Mouse (Mus musculus) layer of hippocampus, postnatal 10 days (tissue): ENCODE measurements around the gene Arpin. TPM values are rescaled to one million over a fixed set of nuclear protein-coding genes. Genes with fewer than 3 reads are reported as not detected.

Experiments used
- DNase-seq, 2 experiments: peaks; one replicate each; pipeline ENCODE4 v3.0.0; 2021; ENCODE audit warnings: low spot score in 2 of 2
- long read RNA-seq: library from polyadenylated mRNA; stranded (forward); transcript quantifications from one replicate; pipeline ENCODE4 v2.0.0, GENCODE M21; 2023
- total RNA-seq, 2 experiments: library from RNA; stranded (reverse); gene quantifications; 2 replicates each; pipeline ENCODE4 v1.2.3; 2021

The Arpin gene
- total RNA-seq, result 10 to 100 TPM; 12.2 to 13.1 TPM
- long read RNA-seq, partial matches to known transcripts, result 0 of 5 reads
- long read RNA-seq, other reads (novel, unspliced or antisense), result 1 of 5 reads

DNA sequence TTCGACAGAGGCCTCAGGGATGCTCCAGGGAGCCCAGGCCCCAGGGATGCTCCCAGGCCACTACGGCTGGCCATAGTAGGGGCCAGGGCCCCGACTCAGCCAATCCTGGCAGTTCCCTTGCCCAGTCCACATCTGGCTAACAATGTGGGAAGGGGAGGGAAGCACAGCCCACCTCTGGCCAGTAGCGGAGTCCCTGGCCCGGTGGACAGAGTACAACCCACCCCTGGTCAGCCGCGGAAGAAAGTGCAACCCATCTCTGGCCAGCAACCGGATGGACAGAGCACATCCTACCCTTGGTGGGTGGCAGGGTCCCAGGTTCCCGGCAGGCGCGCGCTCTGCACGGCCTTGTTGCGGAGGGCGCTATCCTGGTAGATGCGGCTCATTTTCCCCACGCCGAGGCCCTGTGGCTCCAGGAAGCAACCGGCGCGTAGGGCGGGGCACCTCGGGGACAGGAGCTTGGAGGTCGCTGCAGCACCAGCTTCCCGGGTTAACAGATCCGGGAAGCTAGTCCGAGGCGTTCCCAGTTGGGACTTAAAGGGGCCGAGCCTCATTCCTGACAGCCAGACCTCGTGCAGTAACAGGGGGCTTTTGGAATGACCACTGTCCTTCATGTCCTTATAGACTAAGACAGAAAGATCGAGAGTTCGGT is at the start of gene Arpin:
Arpin (minus strand) TSS at position 498 of the 649 bp plus-strand sequence.
- DNase-seq, result peak; percentile 42 to 68

DNA sequence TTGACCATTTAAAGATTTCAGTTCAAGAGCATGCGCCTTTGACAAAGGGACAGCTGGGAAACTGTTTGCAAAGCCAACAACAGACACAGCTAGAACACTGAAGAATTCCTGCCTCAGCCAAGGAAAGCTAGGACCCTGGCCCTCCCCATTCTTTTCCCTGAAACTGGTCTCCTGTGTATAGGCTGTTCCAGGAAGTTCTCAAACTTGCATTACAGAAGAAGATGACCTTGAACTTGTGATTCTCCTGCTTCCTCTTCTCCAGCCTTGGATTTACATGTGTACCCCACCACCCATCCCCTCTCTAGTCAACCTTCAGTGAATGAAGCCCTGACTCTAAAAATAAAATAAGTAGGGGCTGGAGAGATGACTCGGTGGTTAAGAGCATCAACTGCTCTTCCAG is 40.2 kb upstream of the Arpin start:
- DNase-seq, result no peak

DNA sequence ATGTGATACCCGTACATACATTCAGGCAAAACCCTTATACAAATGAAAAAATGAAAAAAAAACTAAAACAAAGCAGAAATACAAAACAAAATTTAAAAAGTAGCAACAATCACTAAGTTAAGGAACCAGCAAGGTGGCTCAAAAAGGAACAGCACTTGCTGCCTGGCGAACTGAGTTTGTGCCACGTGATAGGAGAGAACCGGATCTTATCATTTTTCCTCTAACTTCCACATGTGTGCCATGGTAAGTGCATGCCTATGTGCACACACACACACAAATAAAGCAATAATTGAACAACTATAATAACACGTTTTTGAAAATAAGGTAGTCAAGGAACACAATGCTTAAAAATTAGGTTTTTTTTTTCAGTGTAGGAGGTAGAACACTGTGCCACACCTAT is 37.0 kb upstream of the Arpin start:
- DNase-seq, result no peak

DNA sequence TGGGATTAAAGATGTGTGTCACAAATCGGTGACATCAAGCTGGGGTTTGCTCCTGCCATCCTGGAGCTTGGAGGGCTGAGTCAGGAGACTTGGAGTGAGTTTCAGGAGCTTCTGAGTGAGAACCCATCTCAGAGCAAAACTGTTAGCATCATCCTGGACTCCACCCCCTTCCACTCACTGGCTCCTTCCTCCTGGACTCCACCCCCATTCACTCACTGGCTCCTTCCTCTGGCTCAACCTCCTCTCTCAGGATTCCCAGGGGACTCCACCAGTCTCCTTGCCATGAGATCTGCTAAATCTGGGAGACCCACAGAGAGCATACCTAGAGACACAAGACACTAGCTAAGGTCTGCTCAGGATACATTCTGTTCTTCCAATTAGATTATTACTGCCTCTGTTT is 35.2 kb upstream of the Arpin start:
- DNase-seq, result no peak

DNA sequence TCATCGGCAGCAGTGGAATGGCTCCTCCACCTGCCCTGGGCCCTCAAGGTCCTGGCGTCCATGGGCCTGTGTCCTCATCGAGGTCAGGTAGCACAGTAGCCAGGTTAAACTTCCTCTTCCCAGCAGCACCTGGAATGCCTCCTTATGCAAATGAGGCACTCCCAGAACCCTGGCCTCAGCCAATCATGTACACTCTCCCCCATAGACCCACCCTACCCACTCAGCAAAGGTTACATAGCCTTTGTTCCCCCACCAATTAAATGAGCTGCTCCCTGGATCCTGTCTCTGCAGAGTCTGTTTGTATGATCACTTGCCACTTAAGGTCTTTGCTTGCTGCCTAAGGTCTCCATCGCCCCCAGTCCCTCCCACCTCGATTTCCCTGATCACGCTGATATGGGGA is 33.2 kb upstream of the Arpin start:
- DNase-seq, result no peak

DNA sequence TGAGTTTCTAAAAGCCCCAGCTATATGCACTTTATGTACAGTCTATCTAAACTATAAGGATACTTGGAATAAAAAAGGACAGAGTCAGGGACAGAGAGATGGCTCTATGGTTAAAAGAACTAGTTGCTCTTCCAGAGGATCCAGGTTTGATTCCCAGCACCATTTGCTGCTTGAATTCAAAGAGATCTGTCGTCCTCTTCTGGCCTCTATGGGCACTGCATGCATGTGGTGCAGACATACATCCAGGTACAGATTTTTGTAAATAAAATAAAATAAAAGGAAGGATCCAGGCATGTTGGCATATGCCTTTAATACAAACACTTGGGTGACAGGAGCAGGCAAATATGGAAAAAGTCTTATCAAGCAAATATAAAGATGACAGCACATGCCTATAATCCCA is 26.4 kb upstream of the Arpin start:
- no peak for DNase-seq

DNA sequence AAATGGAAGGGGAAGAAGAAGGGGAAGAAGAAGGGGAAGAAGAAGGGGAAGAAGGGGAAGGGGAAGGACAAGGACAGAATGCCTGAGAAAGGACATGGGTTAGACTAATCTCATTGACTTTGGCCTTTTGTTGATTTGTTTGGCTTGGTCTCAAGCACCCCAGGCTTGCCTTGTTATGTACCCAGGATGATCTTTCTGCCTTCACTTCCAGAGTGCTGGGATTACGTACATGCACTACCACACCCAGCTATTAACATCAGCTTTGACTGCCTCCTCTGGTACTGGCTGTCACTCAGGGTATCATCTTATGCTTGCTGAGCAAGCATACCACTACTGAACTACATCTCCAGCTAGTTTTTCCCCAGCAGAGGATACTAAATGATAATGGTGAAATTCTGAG is 21.0 kb upstream of the Arpin start:
- DNase-seq, result no peak

DNA sequence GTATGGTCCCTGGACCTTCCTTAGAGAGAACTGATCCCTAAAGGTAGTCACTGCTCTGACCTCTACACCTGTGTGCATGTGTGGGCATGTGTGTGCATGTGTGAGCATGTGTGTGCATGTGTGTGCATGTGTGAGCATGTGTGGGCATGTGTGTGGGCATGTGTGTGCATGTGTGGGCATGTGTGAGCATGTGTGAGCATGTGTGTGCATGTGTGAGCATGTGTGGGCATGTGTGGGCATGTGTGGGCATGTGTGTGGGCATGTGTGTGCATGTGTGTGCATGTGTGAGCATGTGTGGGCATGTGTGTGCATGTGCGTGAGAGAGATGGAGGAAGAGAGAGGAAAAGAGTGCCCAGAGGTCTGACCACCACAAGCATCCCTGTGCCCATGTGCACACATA is 19.7 kb upstream of the Arpin start:
- no peak for DNase-seq

DNA sequence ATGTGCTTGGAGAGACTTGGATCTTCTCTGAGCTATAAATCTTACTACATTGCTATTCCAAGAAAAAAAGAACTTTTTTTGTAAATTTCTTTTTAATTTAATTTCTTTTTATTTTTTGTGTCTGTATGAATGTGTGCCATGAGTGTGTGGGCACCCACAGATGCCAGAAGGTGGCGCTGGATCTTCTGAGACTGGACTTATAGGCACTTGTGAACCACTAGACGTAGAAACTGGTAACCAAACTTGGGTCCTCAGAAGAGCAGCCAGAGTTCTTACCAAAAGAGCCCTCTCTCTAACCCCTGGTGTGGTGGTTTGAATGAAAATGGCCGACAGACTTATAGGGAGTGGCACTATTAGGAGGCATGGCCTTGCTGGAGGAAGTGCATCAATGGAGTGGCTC is 15.9 kb upstream of the Arpin start:
- DNase-seq, result no peak

DNA sequence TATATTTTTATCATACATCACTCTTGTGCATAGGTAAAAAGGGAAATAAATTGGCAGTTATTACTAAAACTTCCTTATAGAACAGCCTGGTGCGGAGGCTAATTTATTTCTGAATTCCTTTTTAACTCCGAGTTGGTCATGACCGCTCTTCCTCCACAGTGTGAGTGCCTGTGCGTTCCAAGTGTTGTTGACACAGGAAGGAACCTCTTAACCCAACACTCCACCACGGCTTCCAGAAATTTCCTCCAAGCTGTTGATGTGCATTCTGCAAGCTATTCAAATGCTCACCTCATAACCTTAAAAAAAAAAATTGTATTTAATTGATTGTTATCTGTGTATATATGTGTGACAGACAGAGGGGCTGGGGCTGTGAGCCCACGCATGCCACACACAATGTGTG is 15.1 kb upstream of the Arpin start:
- DNase-seq, result no peak

DNA sequence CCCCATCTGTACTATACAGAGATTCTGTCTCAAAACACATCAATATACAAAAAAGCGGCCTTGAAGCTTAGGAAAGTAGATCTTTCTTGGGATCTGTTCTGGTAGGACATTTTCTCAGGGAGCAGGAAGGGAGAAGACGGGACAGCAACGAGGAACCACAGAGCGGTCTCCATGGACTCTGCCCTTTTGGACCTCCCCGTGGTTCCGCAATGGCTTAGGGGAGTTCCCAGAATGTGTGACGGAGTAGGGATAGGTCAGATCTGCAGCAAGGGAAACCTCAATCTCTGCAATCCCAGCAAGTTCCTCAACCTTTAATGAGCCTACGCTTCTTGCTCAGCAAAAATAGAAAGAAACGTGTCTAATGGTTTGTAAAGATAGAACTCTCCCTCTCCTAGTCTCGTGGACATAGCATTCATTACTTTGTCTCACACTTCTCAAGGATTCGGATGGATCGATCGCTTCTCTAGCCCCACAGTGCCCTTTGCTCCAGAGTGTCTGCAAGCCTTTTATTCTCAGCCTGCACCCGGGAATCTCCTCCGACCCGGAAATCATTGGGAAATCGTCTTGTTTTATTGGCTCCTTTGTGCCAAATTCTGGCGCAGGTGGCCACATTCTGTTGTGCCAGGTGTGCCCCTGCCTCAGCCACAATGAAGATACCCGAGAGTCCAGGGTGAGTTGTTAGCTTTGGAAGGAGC is 499 bp upstream of the Arpin start:
- peak in 1 of 2 experiments; percentile 23 for DNase-seq

DNA sequence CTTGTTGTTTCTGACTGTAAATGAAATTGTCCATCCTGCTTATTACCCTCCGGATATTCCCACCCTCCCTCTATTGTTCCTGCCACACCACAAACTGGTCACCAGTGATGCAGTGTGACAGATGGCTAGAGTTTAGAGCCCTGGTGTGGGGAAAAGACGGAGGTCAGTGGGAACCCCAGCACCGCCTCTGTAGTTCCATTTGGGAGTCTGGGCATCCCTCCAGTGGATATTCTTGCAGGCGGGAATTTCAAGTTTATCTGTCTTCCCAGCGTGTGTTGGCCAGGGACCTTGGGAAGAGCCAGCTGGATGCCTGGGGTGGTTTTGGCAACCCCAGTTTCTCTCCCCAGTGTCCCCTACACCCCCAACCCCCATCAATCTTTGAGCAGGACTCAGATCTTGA is 698 bp downstream of the Arpin start:
- peak in 1 of 2 experiments; percentile 22 for DNase-seq

DNA sequence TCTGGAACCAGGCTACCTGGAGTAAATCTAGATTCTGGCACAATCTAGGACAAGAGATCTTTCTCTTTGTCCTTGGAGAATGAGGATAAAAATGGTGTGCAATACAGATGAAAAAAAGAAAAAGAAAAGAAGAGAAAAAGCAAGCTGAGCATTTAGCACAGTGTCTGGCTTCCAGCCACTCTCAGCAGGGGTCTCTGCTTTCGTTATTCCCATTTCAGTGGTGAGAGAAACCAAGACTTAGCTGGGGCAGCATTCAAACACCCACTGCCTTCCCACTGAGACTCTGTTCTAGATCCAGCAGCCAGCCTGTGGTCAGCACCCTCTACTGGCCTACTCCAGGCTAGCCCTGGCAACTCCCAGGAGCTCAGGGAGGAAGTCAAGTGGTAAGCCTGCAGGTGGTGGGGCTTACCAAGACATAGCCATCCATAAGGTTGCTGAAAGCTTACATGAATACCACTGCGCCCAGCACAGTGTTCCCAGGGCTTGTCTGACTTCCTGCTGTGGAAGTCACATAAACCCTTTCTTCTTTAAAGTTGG is 6.6 kb downstream of the Arpin start:
- DNase-seq, result peak in 1 of 2 experiments; percentile 10

DNA sequence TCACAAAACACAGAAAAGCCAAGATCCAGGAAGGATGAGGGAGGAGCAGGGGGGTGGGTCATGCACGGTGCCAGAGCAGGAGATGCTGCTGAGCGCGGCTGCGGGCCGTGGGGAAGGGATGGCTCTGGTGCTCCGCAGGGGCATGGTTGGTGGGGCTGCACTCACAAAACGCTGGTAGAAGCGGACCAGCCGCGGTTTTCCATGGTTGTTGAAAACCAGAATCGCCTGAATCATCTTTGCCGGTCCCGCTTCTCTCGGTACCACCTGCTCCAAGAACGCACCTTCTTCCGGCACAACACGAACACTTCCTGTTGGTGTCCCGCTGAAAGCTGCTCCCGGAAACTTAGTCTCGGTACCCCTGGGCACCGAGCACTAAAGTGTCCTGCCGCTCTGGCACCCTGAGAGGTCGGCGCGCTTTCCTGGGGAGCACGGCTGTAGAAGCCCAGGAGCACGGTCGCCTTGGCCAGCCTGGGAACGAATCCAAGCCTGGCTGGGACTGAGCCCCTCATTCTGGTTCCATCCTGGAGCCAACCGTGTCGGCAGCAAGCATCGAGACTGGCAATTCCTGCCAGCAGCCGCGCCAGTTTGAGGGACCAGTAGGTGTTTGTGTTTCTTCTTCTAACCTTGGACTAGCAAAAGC is 14.7 kb downstream of the Arpin start, which contains the start of gene Ap3s2:
Ap3s2 (minus strand) TSS at position 306 of the 640 bp plus-strand sequence.
- peak; percentile 92 to 95 for DNase-seq

DNA sequence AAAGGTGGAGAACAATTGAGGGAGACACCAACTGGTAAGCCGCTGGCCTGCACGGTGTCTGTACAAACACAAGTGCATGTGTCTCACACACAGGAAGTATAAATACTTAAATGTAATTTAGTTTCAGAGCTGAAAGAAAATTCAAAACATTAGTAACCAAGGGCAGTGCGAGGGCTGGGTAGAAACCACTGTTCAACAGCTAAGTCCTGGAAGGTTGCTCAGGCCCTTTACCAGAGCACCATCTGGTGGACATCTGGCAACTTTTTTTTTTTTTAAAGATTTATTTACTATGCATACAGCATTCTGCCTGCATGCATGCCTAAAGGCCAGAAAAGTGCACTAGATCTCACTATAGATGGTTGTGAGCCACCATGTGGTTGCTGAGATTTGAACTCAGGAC is 20.6 kb downstream of the Arpin start:
- peak in 1 of 2 experiments; percentile 28 for DNase-seq

DNA sequence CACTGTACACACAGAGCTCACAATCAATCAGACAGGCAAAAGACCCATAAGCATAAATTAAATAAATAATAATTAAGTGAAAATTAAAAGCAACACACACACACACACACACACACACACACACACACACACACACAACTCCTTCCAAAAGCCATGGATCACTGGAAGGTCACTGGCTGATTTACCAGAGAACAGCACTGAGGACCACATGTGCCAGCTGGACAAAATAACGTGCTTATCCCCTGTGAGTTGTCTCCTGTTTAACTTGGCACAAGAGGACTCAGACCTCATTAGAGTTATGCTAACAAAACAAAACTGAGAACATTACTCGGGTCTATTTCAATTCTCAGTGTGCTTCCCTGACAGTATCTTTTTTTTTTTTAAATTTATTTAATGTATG is 27.8 kb downstream of the Arpin start:
- DNase-seq, result no peak

DNA sequence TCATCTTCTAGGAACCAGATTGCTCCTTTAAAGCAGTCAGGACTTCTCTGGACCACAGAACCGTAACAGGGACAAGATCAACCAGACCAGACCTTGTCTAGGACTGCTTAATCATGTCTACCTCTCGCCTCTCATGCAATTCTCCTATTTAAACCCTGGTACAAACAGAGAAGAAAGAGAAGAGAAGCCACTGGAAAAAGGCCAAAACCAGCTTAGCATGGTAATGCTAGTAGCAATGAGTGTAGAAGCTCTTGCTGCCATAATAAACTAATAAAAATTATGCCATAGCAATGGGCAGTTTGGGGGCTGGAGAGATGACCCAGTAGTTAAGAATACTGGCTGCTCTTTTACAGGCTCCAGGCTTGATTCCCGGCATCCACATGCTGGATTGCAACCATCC is 28.2 kb downstream of the Arpin start:
- no peak for DNase-seq

DNA sequence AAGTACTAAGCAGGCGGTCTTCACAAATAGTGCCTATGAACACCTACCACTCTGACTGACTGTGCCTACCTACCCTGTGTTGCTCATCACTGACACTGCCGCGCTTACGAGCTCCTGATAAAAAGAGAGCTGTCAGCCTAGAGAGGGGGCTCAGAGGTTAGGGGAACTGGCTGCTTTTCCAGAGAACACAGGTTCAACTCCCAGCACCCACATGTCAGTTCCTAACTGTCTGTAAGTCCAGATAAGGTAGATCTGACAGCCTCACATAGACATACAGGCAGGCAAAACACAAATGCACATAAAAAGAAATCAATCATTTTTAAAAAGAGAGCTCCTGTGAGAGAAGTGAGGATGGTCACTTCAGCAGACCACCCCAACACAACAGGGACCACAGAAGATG is 30.0 kb downstream of the Arpin start:
- no peak for DNase-seq

DNA sequence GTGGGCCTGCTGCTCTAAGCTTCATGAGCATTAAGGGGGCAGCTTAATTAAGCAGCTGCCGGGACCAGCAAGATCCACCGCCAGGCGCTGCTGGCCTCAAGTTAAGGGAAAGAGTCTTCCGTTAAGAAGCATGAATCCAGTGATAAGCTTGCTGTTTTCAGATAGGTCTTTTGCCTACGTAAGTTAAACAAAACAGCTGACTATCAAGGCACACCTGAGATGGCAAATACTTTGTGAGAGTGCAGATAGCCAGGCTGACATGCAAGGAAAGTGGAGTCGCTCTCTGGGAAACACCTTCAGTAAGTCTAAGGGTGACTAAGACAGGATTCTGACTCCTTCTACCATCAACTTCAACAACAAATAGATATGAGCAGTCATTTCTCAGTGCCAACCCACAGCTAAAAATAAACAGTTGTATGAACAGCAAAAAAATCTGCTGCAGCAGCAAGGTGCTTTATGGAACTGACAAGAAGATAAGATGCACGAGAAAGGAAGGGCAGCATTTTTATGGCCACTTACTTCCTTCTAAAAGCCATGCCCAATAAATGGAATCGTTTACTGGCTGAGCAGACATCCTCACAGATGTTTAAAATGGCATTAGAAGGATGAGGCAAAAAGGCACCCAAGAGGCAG is 31.9 kb downstream of the Arpin start:
- no peak for DNase-seq

DNA sequence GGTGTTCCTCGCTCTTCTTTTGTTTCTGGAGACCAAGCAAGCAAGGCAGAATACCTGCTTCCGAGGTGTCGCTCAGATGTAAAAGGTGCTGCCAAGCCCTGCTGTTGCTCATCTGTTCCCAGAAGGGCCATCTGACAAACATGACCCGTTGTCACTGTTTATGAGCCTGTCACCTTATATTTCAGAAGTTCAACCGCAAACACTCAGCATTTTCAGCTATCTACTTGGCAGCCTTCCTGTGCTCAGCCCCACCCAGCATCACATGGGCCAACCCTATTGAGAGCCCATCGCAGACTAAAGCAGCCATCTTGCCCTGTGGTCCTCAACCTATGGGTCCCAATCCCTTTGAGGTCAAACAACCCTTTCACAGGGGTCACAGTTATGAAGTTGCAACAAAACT is 34.4 kb downstream of the Arpin start:
- DNase-seq, result no peak

DNA sequence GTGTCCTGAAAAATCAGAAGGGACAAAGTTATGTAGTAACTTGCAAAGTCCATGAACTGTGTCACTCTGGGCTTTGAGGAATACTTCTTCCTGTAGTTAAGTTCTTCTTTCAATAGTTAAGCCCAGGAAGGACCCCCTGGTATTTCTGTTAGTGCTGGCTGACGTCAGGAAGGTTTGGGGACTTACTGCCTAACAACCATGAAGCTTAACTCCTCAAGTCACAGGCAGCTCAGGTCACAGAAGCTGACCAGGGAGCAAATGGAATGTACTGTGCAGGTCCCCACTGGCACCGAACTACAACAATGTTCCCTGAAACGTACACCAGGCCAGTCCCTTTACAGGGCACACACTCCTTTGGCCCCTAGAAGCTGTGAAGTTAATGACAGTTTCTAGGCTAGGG is 39.9 kb downstream of the Arpin start:
- DNase-seq, result no peak

DNA sequence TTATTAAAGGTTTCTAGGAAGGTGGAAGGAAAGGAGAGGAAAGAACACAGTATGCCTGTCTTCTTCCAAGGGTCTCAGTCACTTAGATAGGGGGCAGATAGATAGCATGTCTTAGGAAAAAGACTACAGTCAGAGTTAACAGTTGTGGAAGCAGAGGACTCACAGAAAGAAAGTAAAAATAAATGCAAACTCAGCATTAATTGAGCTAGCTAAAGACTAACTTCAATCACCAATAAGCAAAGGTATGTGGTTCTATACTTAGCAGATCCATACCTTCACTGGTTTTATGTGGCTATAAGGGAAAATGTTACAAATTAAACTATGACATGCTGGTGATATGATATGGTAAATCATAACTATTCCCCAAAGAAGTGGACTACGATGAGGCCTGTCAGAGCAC is 40.4 kb downstream of the Arpin start:
- no peak for DNase-seq
